Mouse (Mus musculus) lung, adult 2 months (tissue): Measurements from ENCODE around the gene Zfp185.

Experiments used
- CTCF ChIP-seq: fragments of 200-500 bp; IDR thresholded peaks from 2 replicates; pipeline ENCODE4 v1.5.1; 2011; ENCODE audit warnings: mild to moderate bottlenecking, low read length, control low read depth; ENCODE audit not compliant: insufficient read depth
- POLR2A ChIP-seq: fragments of 200-500 bp; IDR thresholded peaks from 2 replicates; pipeline ENCODE4 v1.6.1; 2011; ENCODE audit warnings: low read depth, mild to moderate bottlenecking, control low read depth, low read length, borderline replicate concordance; ENCODE audit errors: extremely low read depth

- TF ChIP-seq CTCF = no peak
- TF ChIP-seq POLR2A = no peak
These were observed 51.7 kb downstream of the Zfp185 start for GRCm38 (mm10) chrX:73038831-73039230.
